Mouse (Mus musculus) frontal cortex, postnatal 25 days (tissue): ENCODE data around the gene Znhit2.

Experiments
- DNase-seq, 2 experiments: peaks; one replicate each; pipeline ENCODE4 v3.0.0; 2022; ENCODE audit warnings: low spot score in 2 of 2

The Znhit2 gene

DNA sequence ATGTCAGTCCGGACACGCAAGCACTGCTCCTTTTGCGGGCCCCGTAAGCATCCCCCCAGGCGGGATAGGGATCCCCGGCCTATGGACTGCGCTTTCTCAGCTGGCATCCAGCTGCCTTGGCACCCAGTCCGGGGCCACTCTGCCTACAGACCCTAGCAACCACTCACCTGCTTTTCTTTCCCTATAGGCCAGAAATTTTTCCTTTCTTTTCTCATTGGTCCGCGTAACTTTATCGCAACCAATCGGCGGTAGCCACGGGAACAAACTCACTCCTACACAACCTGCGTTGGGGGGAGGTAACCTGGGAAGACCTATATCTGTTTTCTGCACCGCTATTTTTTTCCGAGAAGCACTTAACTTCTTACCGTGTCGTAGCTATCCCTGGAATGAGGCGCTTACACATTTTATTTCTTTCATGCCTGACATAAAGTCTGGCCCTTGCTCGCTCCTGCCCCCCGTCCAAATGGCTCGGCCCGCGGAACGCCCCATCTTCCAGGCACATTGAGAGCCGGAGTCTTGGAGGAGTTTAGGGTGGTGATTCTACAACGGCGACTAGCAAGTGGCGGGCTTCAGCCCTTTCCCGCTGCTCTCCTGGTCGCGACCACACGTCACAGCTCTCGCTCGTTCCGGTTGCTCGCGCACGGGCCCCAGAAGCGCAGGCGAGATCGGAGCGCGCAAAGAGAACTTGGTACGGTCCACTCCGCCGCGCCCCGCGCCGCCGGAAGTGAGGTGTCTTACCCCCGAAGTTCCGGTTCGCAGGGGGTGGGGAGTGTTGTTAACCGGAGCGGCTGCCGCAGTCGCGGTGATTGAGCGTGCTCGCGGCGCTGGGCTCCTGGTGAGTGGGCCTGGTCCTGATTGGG lies 14.5 kb upstream of the Znhit2 start, which contains the start of gene Syvn1:
Gene Syvn1, plus strand, starts transcription at position 283 of the 860 bp plus-strand sequence.
- DNase-seq: peak; percentile 79 to 80

GRCm38 (mm10) chr19:6047154-6047898 lies 13.7 kb upstream of the Znhit2 start:
- DNase-seq: no peak

DNA sequence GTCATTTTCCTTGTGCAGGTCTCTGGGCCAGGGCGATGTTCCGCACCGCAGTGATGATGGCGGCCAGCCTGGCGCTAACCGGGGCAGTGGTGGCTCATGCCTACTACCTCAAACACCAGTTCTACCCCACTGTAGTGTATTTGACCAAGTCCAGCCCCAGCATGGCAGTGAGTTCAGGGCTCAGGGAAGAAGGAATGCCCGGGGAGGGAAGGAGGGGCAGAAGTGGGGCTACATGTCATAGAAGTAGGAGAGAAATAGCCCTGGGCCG lies 13.2 kb upstream of the Znhit2 start:
- DNase-seq: no peak

- no peak for DNase-seq
Measured at GRCm38 (mm10) chr19:6048681-6049410, 12.1 kb upstream of the Znhit2 start.

DNA sequence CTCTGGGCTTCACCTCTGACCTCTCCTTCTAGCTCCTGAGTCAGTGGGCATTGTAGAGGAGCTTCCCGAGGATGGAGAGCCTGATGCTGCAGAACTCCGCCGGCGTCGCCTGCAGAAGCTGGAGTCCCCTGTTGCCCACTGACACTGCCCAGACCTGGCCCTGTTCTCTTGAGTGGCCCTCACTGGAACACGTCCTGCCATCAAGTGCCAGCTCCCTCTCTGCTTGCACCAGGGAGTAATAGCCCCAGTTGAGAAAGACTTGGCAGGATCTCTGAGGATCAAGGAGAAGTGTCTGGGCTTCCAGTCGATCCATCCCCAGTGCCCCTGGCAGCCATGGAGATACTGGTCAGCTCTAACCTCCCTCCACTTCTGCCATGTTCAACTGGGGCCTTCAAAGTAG lies 8.5 kb upstream of the Znhit2 start:
- DNase-seq: no peak

GRCm38 (mm10) chr19:6054296-6054695 lies 6.7 kb upstream of the Znhit2 start:
- no peak for DNase-seq

- no peak for DNase-seq
Measured at GRCm38 (mm10) chr19:6056696-6057095, 4.3 kb upstream of the Znhit2 start.

GRCm38 (mm10) chr19:6057313-6058096 lies 3.5 kb upstream of the Znhit2 start, which contains the start of the genes Mrpl49 and Fau:
Mrpl49 (minus strand) TSS chr19:6057785.
Fau (plus strand) TSS chr19:6057844.
- peak; percentile 95 to 98 for DNase-seq

GRCm38 (mm10) chr19:6058513-6058912 lies 2.5 kb upstream of the Znhit2 start:
- no peak for DNase-seq

DNA sequence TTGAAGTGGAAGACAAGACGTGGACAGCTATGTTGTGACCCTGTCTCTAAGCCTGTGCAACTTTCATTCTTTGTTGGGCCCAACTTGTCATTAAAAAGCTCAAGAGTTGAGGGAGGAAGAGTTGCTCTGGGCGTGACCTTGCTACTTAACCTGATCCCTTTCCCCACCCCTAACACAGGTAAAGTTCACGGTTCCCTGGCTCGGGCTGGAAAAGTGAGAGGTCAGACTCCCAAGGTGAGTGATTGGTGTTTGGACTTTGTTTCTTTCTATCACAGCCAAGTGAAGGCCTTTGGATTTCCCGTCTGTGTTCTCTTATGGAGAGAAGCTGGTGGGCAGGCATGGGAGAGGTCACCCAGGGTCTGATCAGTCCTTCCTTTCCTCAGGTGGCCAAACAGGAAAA lies 2.0 kb upstream of the Znhit2 start:
- DNase-seq: no peak

DNA sequence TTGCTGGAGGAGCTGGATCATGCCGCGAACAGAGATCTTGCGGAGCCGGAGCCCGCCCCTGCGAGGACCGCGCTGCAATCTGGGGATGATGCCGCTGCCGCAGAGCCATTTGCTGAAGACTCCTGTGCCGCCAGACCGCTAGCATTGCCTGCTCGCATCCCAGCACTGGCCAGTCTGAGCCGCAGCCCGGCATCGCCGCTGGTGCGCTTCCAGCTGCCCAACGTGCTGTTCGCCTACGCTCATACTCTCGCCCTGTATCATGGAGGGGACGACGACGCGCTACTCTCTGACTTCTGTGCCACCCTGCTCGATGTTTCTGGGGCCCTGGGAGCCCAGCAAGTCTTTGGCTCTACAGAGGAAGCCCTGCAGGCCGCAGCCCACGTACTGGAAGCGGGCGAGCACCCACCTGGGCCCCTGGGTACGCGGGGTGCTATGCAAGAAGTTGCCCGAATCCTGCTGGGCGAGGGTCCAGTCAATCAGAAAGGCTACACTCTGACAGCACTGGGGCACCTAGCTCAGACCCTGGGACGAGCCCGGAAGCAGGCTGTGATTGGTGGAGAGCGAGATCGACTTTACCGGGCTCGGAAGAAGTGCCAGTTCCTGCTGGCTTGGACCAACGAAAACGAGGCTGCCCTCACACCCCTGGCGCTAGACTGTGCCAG lies 780 bp downstream of the Znhit2 start:
- no peak for DNase-seq

- DNase-seq: no peak
Measured at GRCm38 (mm10) chr19:6062418-6062817, 1.4 kb downstream of the Znhit2 start.

- DNase-seq: no peak
Measured at GRCm38 (mm10) chr19:6063081-6063480, 2.1 kb downstream of the Znhit2 start.

DNA sequence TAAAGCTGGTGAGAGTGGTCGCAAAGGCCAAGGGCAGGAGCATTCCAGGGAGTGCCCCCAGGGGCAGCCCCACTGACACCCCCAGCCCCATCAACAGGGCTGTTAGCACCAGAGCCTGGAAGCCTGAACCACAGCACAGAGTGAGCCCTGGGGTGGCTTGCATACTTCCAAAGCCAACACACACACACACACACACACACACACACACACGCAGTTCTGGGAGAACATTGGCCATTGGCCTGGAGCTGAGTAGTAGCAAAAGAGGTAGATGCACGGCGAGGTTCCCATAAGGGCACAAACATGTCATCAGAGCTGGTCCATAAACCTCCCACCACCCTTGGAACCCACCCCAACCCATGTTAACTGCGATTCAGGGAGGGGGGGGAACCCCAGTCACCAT lies 5.6 kb downstream of the Znhit2 start:
- no peak for DNase-seq

DNA sequence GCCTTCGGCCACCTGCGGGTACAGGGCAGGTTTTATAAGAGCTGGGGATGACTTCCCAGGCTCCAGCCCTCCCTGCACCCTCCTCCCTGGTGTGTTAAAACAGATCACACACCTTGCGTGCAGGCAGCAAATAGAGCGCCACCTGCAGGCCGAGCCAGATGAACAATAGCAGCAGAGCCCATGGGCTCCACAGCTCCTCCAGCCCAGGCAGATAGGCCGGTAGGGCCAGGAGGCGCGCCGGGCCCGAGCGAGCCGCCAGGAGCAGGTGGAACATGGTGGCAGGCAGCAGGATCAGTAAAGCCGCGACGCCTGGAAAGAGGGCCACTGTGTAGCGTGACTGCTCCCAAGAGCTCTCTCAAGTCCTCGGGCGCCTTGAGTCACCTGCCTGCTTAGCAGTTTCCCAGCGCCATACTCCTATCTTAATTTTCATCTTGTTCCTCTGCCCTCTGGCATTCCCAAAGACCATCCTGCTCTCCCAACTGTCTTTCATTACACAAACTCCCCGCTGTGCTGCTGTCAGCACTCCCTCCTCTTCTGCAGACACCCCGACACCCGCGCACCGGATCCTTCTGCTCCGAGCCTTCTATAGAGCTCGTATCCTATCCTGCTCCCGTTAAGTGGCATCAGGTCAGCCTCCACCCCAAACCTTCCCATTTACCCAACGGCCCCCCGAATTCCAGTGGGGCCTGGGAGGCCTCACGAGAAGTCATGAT lies 6.2 kb downstream of the Znhit2 start:
- DNase-seq: peak; percentile 70 to 74

GRCm38 (mm10) chr19:6067724-6068415 lies 6.9 kb downstream of the Znhit2 start, which contains the start of gene Tm7sf2:
Tm7sf2 (minus strand) TSS chr19:6068373.
- peak; percentile 69 to 77 for DNase-seq

- no peak for DNase-seq
Measured at GRCm38 (mm10) chr19:6068951-6069350, 8.0 kb downstream of the Znhit2 start.

- no peak for DNase-seq
Measured at GRCm38 (mm10) chr19:6069851-6070250, 8.9 kb downstream of the Znhit2 start.

GRCm38 (mm10) chr19:6070571-6071250 lies 9.7 kb downstream of the Znhit2 start:
- DNase-seq: no peak
